Mouse (Mus musculus) midbrain, postnatal 0 days (tissue): ENCODE data around the gene 2310022A10Rik. TPM values are rescaled to one million over a fixed set of nuclear protein-coding genes. Genes with fewer than 3 reads are reported as not detected.

Source experiments
- ATAC-seq: fragments of 200-750 bp; cut with Nextera tagmentation; 2 replicates; pipeline ENCODE4 v1.8.0; 2017; ENCODE audit warnings: moderate number of reproducible peaks, mild to moderate bottlenecking, moderate TSS enrichment, moderate library complexity; ENCODE audit not compliant: low FRiP score
- DNase-seq: peaks from one replicate; pipeline ENCODE4 v3.0.0-alpha.2; 2015; ENCODE audit warnings: low spot score
- H3K27ac ChIP-seq: fragments of 300-500 bp; sonication (generic); 2 replicates; pipeline ENCODE4 v1.5.1; 2014; ENCODE audit warnings: low read depth, mild to moderate bottlenecking, low read length, mixed read lengths
- H3K27me3 ChIP-seq: fragments of 300-500 bp; sonication (generic); 2 replicates; pipeline ENCODE4 v1.6.1; 2014; ENCODE audit warnings: low read length, control low read depth, mixed read lengths; ENCODE audit not compliant: insufficient read depth
- H3K36me3 ChIP-seq: fragments of 300-500 bp; sonication (generic); 2 replicates; pipeline ENCODE4 v1.6.1; 2014; ENCODE audit warnings: low read length, control low read depth, mixed read lengths; ENCODE audit not compliant: insufficient read depth
- H3K4me1 ChIP-seq: fragments of 300-500 bp; sonication (generic); 2 replicates; pipeline ENCODE4 v1.6.1; 2014; ENCODE audit warnings: mild to moderate bottlenecking, control low read depth, antibody characterized with exemption, low read length, mixed read lengths; ENCODE audit not compliant: insufficient read depth
- H3K4me2 ChIP-seq: fragments of 300-500 bp; sonication (generic); 2 replicates; pipeline ENCODE4 v1.6.1; 2014; ENCODE audit warnings: low read depth, mild to moderate bottlenecking, low read length, mixed read lengths; ENCODE audit not compliant: poor library complexity, severe bottlenecking
- H3K4me3 ChIP-seq: fragments of 300-500 bp; sonication (generic); 2 replicates; pipeline ENCODE4 v1.5.1; 2014; ENCODE audit warnings: low read depth, mild to moderate bottlenecking, low read length, moderate library complexity
- H3K9ac ChIP-seq: fragments of 300-500 bp; sonication (generic); replicated peaks from 2 replicates; pipeline ENCODE4 v1.6.1; 2014; ENCODE audit warnings: mild to moderate bottlenecking, low read length, moderate library complexity, mixed read lengths; ENCODE audit not compliant: poor library complexity, severe bottlenecking
- H3K9me3 ChIP-seq: fragments of 300-500 bp; sonication (generic); 2 replicates; pipeline ENCODE4 v1.6.1; 2016; ENCODE audit warnings: low read length, control low read depth
- CTCF ChIP-seq: IDR thresholded peaks from 2 replicates; pipeline ENCODE4 v1.5.1; 2016; ENCODE audit warnings: antibody characterized with exemption, mild to moderate bottlenecking
- WGBS: fragments of 180-500 bp; shearing (Covaris S2); extraction: QIAGEN DNeasy Blood & Tissue Kit; methylation state at CpG from one replicate; pipeline ENCODE4 v1.1.7; 2014; 5-methylcytosine and 5-hydroxymethylcytosine counted together
- polyA plus RNA-seq: library from polyadenylated mRNA; unstranded; fragments of >200 nt; fragmentation: Nextera tagmentation; extraction: Ambion mirVana; gene quantifications from 2 replicates; pipeline ENCODE4 v1.2.1, GENCODE M21; 2015
- total RNA-seq: library from RNA; depleted of rRNA; stranded (reverse); fragments of >200 nt; gene quantifications from 2 replicates; pipeline ENCODE4 v1.2.3, GENCODE M21; 2014

The 2310022A10Rik gene
- total and polyA plus RNA-seq, 2 experiments from 2014 or later = 12.5 to 31.0 TPM

GRCm38 (mm10) chr7:27552070-27552469 lies 963 bp upstream of the 2310022A10Rik start:
- H3K27ac ChIP-seq = no peak overlapping the region
- H3K4me3 ChIP-seq = peak overlapping the region; percentile 74
- peaks cover 6% of the 10 kb centered on the region; the same call in 1 of the 2 replicates for H3K36me3 ChIP-seq
- 57% methylated on average over 5 of the region's 5 CpGs for WGBS
- peak overlapping the region; percentile 74 for H3K4me2 ChIP-seq
- DNase-seq = no peak
- no peaks in the 10 kb centered on the region; the same call in 1 of the 2 replicates for H3K4me1 ChIP-seq
- no peaks in the 10 kb centered on the region for H3K9me3 ChIP-seq
- no peaks in the 10 kb centered on the region for H3K27me3 ChIP-seq
- H3K9ac ChIP-seq = peak overlapping the region; percentile 83
- ATAC-seq = no peak
- no peak for TF ChIP-seq CTCF

GRCm38 (mm10) chr7:27560291-27560887 lies 7.4 kb downstream of the 2310022A10Rik start:
- DNase-seq = no peak
- Histone ChIP-seq H3K4me2 (no peak overlapping the region), H3K9me3 (no peaks in the 10 kb centered on the region), H3K36me3 (peaks cover 50% of the 10 kb centered on the region), H3K9ac (no peak overlapping the region), H3K4me3 (no peak overlapping the region), H3K27me3 (no peaks in the 10 kb centered on the region), H3K27ac (no peak overlapping the region), H3K4me1 (no peaks in the 10 kb centered on the region)
- no peak for TF ChIP-seq CTCF
- ATAC-seq = no peak
- WGBS = 85% methylated on average over 8 of the region's 8 CpGs

- H3K4me1 ChIP-seq = no peaks in the 10 kb centered on the region
- H3K4me3 ChIP-seq = no peak overlapping the region
- no peak overlapping the region for H3K4me2 ChIP-seq
- WGBS = 91% methylated on average over 1 of the region's 1 CpGs
- no peaks in the 10 kb centered on the region for H3K27me3 ChIP-seq
- peaks cover 53% of the 10 kb centered on the region for H3K36me3 ChIP-seq
- 0 out of 2 replicates have a peak overlapping the region, but pooled peaks have one; percentile 13 for H3K9ac ChIP-seq
- TF ChIP-seq CTCF = no peak
- no peak overlapping the region for H3K27ac ChIP-seq
- ATAC-seq (no peak), DNase-seq (no peak)
- H3K9me3 ChIP-seq = no peaks in the 10 kb centered on the region
Measured at GRCm38 (mm10) chr7:27560978-27561377, 7.9 kb downstream of the 2310022A10Rik start.

- no peak for ATAC-seq
- Histone ChIP-seq H3K4me3 (no peak overlapping the region), H3K9ac (no peak overlapping the region), H3K36me3 (peaks cover 62% of the 10 kb centered on the region), H3K4me1 (no peaks in the 10 kb centered on the region), H3K9me3 (no peaks in the 10 kb centered on the region), H3K4me2 (no peak overlapping the region), H3K27me3 (no peaks in the 10 kb centered on the region), H3K27ac (no peak overlapping the region)
- WGBS = 91% methylated on average over 5 of the region's 5 CpGs
- DNase-seq = no peak
- no peak for TF ChIP-seq CTCF
Measured at GRCm38 (mm10) chr7:27569580-27570224, 16.7 kb downstream of the 2310022A10Rik start.

- no peaks in the 10 kb centered on the region for H3K9me3 ChIP-seq
- WGBS = 95% methylated on average over 4 of the region's 4 CpGs
Measured at GRCm38 (mm10) chr7:27572133-27572532, 19.1 kb downstream of the 2310022A10Rik start.

GRCm38 (mm10) chr7:27574124-27574880 lies 21.3 kb downstream of the 2310022A10Rik start:
- DNase-seq (no peak), ATAC-seq (no peak)
- Histone ChIP-seq H3K4me3 (no peak overlapping the region), H3K4me1 (no peaks in the 10 kb centered on the region), H3K9ac (no peak overlapping the region), H3K9me3 (no peaks in the 10 kb centered on the region), H3K36me3 (peaks cover 62% of the 10 kb centered on the region), H3K27me3 (no peaks in the 10 kb centered on the region), H3K27ac (no peak overlapping the region), H3K4me2 (no peak overlapping the region)
- WGBS = 93% methylated on average over 14 of the region's 14 CpGs
- TF ChIP-seq CTCF = no peak

More at GRCm38 (mm10) chr7:27572133-27572532, 19.1 kb downstream of the 2310022A10Rik start:
- H3K36me3 ChIP-seq = peaks cover 64% of the 10 kb centered on the region
- no peaks in the 10 kb centered on the region for H3K27me3 ChIP-seq
- H3K4me3 ChIP-seq = no peak overlapping the region
- H3K4me1 ChIP-seq = no peaks in the 10 kb centered on the region
- ATAC-seq (no peak), DNase-seq (no peak)
- no peak for TF ChIP-seq CTCF
- H3K4me2 ChIP-seq = no peak overlapping the region
- H3K27ac ChIP-seq = no peak overlapping the region
- H3K9ac ChIP-seq = no peak overlapping the region
